In genomic region chr2:134029153-134029552, GRCm38 (mm10) we compare ENCODE assay signal across 5 mouse cellular contexts.
"Had no signal": no experiment of that assay in that cellular context is flagged by ENCODE, and none has a peak within 500 bp of the region (broad histone marks: within the 10 kb centered on the region; RNA-seq: fewer than 3 reads in every experiment).

No protein-coding gene starts in this region.

- ATAC-seq: inflammation-experienced regulatory T-cells, adult 6 months; intestine, embryonic 15.5 days; intestine, postnatal 0 days; liver, embryonic 12.5 days had no signal

- DNase-seq: gastrocnemius, postnatal 25 days had no signal
